Mouse (Mus musculus) forebrain, embryonic 15.5 days (tissue): ENCODE results near the gene Amy2a1. TPM values are rescaled to one million over a fixed set of nuclear protein-coding genes. Genes with fewer than 3 reads are reported as not detected.
"Not testable (repeated sequence)": the region's sequence is repeated elsewhere in the genome, so short reads cannot be mapped to it uniquely, and the experiment has no call there.

ENCODE experiments used
- ATAC-seq: fragments of 200-750 bp; cut with Nextera tagmentation; replicated peaks from 2 replicates; pipeline ENCODE4 v1.8.0; 2017; ENCODE audit warnings: mild to moderate bottlenecking, moderate TSS enrichment, moderate library complexity
- H3K27ac ChIP-seq: fragments of 300-500 bp; sonication (generic); replicated peaks from 2 replicates; pipeline ENCODE4 v1.5.1; 2015; ENCODE audit warnings: mild to moderate bottlenecking, inconsistent platforms
- H3K27me3 ChIP-seq: fragments of 300-500 bp; sonication (generic); 2 replicates; pipeline ENCODE4 v1.6.1; 2015; ENCODE audit warnings: inconsistent platforms
- H3K36me3 ChIP-seq: fragments of 300-500 bp; sonication (generic); 2 replicates; pipeline ENCODE4 v1.6.1; 2015; ENCODE audit warnings: mild to moderate bottlenecking, inconsistent platforms
- H3K4me1 ChIP-seq: fragments of 300-500 bp; sonication (generic); 2 replicates; pipeline ENCODE4 v1.6.1; 2015; ENCODE audit warnings: inconsistent platforms
- H3K4me2 ChIP-seq: fragments of 300-500 bp; sonication (generic); replicated peaks from 2 replicates; pipeline ENCODE4 v1.6.1; 2015; ENCODE audit warnings: mild to moderate bottlenecking, inconsistent platforms
- H3K4me3 ChIP-seq: fragments of 300-500 bp; sonication (generic); 2 replicates; pipeline ENCODE4 v1.5.1; 2015; ENCODE audit warnings: mild to moderate bottlenecking, inconsistent platforms
- H3K9ac ChIP-seq: fragments of 300-500 bp; sonication (generic); replicated peaks from 2 replicates; pipeline ENCODE4 v1.6.1; 2015; ENCODE audit warnings: mild to moderate bottlenecking, inconsistent platforms
- H3K9me3 ChIP-seq: fragments of 300-500 bp; sonication (generic); 2 replicates; pipeline ENCODE4 v1.6.1; 2016; ENCODE audit warnings: inconsistent platforms
- WGBS: fragments of 180-500 bp; shearing (Covaris S2); methylation state at CpG from one replicate; pipeline ENCODE4 v1.1.7; 2015; ENCODE audit warnings: mixed read lengths; 5-methylcytosine and 5-hydroxymethylcytosine counted together
- polyA plus RNA-seq: library from polyadenylated mRNA; unstranded; fragments of >200 nt; fragmentation: Nextera tagmentation; extraction: Ambion mirVana; gene quantifications from 2 replicates; pipeline ENCODE4 v1.2.1, GENCODE M21; 2015

The Amy2a1 gene
- polyA plus RNA-seq: not detected in 2 replicates

DNA sequence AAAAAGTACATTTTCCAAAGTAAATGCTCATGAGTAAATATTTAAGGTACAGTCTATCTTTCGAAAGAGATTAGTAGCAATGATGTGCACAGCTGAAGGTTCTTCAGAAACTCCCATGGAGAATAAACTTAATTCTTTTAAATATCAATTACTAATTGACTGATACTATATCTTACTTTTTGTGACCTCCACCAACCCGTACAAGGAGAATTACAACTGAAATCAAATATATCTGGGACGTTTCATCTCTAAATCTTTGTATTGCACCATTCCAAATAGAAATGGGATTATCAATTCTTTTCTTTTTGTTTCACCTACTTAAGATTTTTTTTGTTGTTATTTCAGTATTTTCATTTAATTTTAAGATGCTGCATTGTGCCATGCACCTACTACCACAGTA lies at the start of gene Amy2a1:
Gene Amy2a1, minus strand, starts transcription at position 101 of the 400 bp plus-strand sequence.
- ATAC-seq, H3K9ac ChIP-seq, H3K27me3 ChIP-seq, H3K27ac ChIP-seq, H3K9me3 ChIP-seq, H3K36me3 ChIP-seq, H3K4me2 ChIP-seq, H3K4me3 ChIP-seq, H3K4me1 ChIP-seq: not testable (repeated sequence)
- WGBS: 87% methylated on average over 3 of the region's 3 CpGs

- 85% methylated on average over 4 of the region's 4 CpGs for WGBS
- no peaks in the 10 kb centered on the region for H3K36me3 ChIP-seq
- no peak overlapping the region for H3K4me3 ChIP-seq
- H3K27me3 ChIP-seq: no peaks in the 10 kb centered on the region
- no peak overlapping the region for H3K27ac ChIP-seq
- H3K9me3 ChIP-seq: no peaks in the 10 kb centered on the region
- no peak overlapping the region for H3K4me2 ChIP-seq
- H3K9ac ChIP-seq: no peak overlapping the region
- ATAC-seq: no peak
- H3K4me1 ChIP-seq: no peaks in the 10 kb centered on the region
Observed at GRCm38 (mm10) chr3:113574578-113574977, 42.4 kb upstream of the Amy2a1 start.

- no peaks in the 10 kb centered on the region for H3K36me3 ChIP-seq
- 88% methylated on average over 2 of the region's 2 CpGs for WGBS
- H3K4me1 ChIP-seq: no peaks in the 10 kb centered on the region
- no peak overlapping the region for H3K4me3 ChIP-seq
- H3K27me3 ChIP-seq: no peaks in the 10 kb centered on the region
- H3K9ac ChIP-seq: no peak overlapping the region
- no peaks in the 10 kb centered on the region for H3K9me3 ChIP-seq
- no peak overlapping the region for H3K4me2 ChIP-seq
- no peak overlapping the region for H3K27ac ChIP-seq
- no peak for ATAC-seq
Observed at GRCm38 (mm10) chr3:113574138-113574537, 41.9 kb upstream of the Amy2a1 start.

GRCm38 (mm10) chr3:113572158-113572557 lies 39.9 kb upstream of the Amy2a1 start:
- no peak for ATAC-seq
- 84% methylated on average over 3 of the region's 3 CpGs for WGBS

GRCm38 (mm10) chr3:113539692-113540091 lies 7.5 kb upstream of the Amy2a1 start:
- Histone ChIP-seq H3K9ac (no peak overlapping the region), H3K27me3 (no peaks in the 10 kb centered on the region), H3K4me1 (no peaks in the 10 kb centered on the region), H3K4me3 (no peak overlapping the region), H3K36me3 (no peaks in the 10 kb centered on the region), H3K27ac (no peak overlapping the region), H3K4me2 (no peak overlapping the region), H3K9me3 (no peaks in the 10 kb centered on the region)
- ATAC-seq: no peak

More at GRCm38 (mm10) chr3:113572158-113572557, 39.9 kb upstream of the Amy2a1 start:
- Histone ChIP-seq H3K27ac (no peak overlapping the region), H3K4me3 (no peak overlapping the region), H3K4me1 (no peaks in the 10 kb centered on the region), H3K36me3 (no peaks in the 10 kb centered on the region), H3K27me3 (no peaks in the 10 kb centered on the region), H3K4me2 (no peak overlapping the region), H3K9me3 (no peaks in the 10 kb centered on the region), H3K9ac (no peak overlapping the region)

Other genes starting within 250 kb of the Amy2a1 start
- not detected in 2 replicates for gene Amy2a4, start 241.0 kb downstream of the Amy2a1 start, polyA plus RNA-seq
- not detected in 2 replicates for gene Amy2a3, start 208.4 kb downstream of the Amy2a1 start, polyA plus RNA-seq
- not detected in 2 replicates for gene Amy2a2, start 175.8 kb downstream of the Amy2a1 start, polyA plus RNA-seq
- gene Amy1, start 74.3 kb upstream of the Amy2a1 start, polyA plus RNA-seq: 9.6 and 9.8 TPM in 2 replicates
- 50.6 and 54.7 TPM in 2 replicates for gene Rnpc3, start 97.7 kb upstream of the Amy2a1 start, polyA plus RNA-seq